Mouse (Mus musculus) adrenal gland, adult 2 months (tissue): Measurements from ENCODE around the gene Rab3c. TPM values are rescaled to one million over a fixed set of nuclear protein-coding genes. Genes with fewer than 3 reads are reported as not detected.
A peak's percentile ranks its signal among the peaks of the same experiment; 100 is the strongest.

Source experiments
- DNase-seq: peaks from one replicate; pipeline ENCODE4 v3.0.0; 2021
- long read RNA-seq: library from polyadenylated mRNA; stranded (forward); transcript quantifications from one replicate; pipeline ENCODE4 v2.0.0, GENCODE M21; 2021
- polyA plus RNA-seq: library from polyadenylated mRNA; depleted of rRNA; stranded (reverse); fragments of >200 nt; gene quantifications from 2 replicates; pipeline ENCODE4 v1.2.3, GENCODE M21; 2012; rRNA removed
- total RNA-seq, 2 experiments: library from RNA; stranded (reverse); gene quantifications; 2 replicates each; pipeline ENCODE4 v1.2.3; 2021

Rab3c gene
- total RNA-seq (10 to 100 TPM; 25.7 to 38.3 TPM), polyA plus RNA-seq (1.9 and 2.4 TPM in 2 replicates)
- long read RNA-seq, partial matches to known transcripts: 0 of 3 reads
- long read RNA-seq, other reads (novel, unspliced or antisense): 3 of 3 reads

GRCm38 (mm10) chr13:110280563-110281144 lies at the start of gene Rab3c:
Gene Rab3c (minus strand): TSS chr13:110280996.
- DNase-seq: peak; percentile 4

- peak; percentile 10 for DNase-seq
Observed at GRCm38 (mm10) chr13:110318746-110319145, 38.0 kb upstream of the Rab3c start.

GRCm38 (mm10) chr13:110307188-110307587 lies 26.4 kb upstream of the Rab3c start:
- DNase-seq: no peak

- DNase-seq: no peak
Observed at GRCm38 (mm10) chr13:110297112-110297511, 16.3 kb upstream of the Rab3c start.

- no peak for DNase-seq
Observed at GRCm38 (mm10) chr13:110288499-110288898, 7.7 kb upstream of the Rab3c start.

- no peak for DNase-seq
Observed at GRCm38 (mm10) chr13:110283781-110284180, 3.0 kb upstream of the Rab3c start.

- DNase-seq: peak; percentile 70
Observed at GRCm38 (mm10) chr13:110280028-110280562, 701 bp downstream of the Rab3c start.

- DNase-seq: no peak
Observed at GRCm38 (mm10) chr13:110278976-110279736, 1.6 kb downstream of the Rab3c start.

- no peak for DNase-seq
Observed at GRCm38 (mm10) chr13:110277709-110278108, 3.1 kb downstream of the Rab3c start.

GRCm38 (mm10) chr13:110275471-110275870 lies 5.3 kb downstream of the Rab3c start:
- no peak for DNase-seq

- DNase-seq: no peak
Observed at GRCm38 (mm10) chr13:110260649-110261048, 20.1 kb downstream of the Rab3c start.

GRCm38 (mm10) chr13:110251453-110251852 lies 29.3 kb downstream of the Rab3c start:
- no peak for DNase-seq

- DNase-seq: no peak
Observed at GRCm38 (mm10) chr13:110248481-110248880, 32.3 kb downstream of the Rab3c start.

- DNase-seq: no peak
Observed at GRCm38 (mm10) chr13:110238970-110239369, 41.8 kb downstream of the Rab3c start.

- no peak for DNase-seq
Observed at GRCm38 (mm10) chr13:110237209-110237935, 43.4 kb downstream of the Rab3c start.

GRCm38 (mm10) chr13:110233364-110233763 lies 47.4 kb downstream of the Rab3c start:
- DNase-seq: no peak

GRCm38 (mm10) chr13:110231086-110231688 lies 49.6 kb downstream of the Rab3c start:
- DNase-seq: no peak

- DNase-seq: no peak
Observed at GRCm38 (mm10) chr13:110230046-110230445, 50.8 kb downstream of the Rab3c start.

GRCm38 (mm10) chr13:110219195-110219594 lies 61.6 kb downstream of the Rab3c start:
- DNase-seq: no peak

GRCm38 (mm10) chr13:110218497-110218896 lies 62.3 kb downstream of the Rab3c start:
- no peak for DNase-seq

GRCm38 (mm10) chr13:110211526-110212075 lies 69.2 kb downstream of the Rab3c start:
- no peak for DNase-seq

GRCm38 (mm10) chr13:110198906-110199305 lies 81.9 kb downstream of the Rab3c start:
- no peak for DNase-seq
